Mouse (Mus musculus) G1E (cell line): Measurements from ENCODE around the gene Tspo. TPM values are rescaled to one million over a fixed set of nuclear protein-coding genes. Genes with fewer than 3 reads are reported as not detected.

Source experiments
- ATAC-seq: 2 replicates; pipeline ENCODE4 v1.8.0; 2016; ENCODE audit warnings: mild to moderate bottlenecking; ENCODE audit not compliant: insufficient number of reproducible peaks, poor library complexity, low FRiP score, severe bottlenecking; ENCODE audit errors: extremely low read depth
- DNase-seq: peaks from one replicate; pipeline ENCODE4 v3.0.0; 2012; ENCODE audit warnings: low spot score
- H3K27me3 ChIP-seq: 2 replicates; pipeline ENCODE4 v1.6.1; 2012; ENCODE audit warnings: mild to moderate bottlenecking, low read length, inconsistent platforms; ENCODE audit not compliant: insufficient read depth
- H3K36me3 ChIP-seq: replicated peaks from 2 replicates; pipeline ENCODE3; 2012; ENCODE audit warnings: mild to moderate bottlenecking, inconsistent platforms
- H3K4me1 ChIP-seq: 2 replicates; pipeline ENCODE4 v1.6.1; 2012; ENCODE audit warnings: low read depth, low read length, inconsistent platforms, mixed read lengths; ENCODE audit not compliant: insufficient read depth
- H3K4me3 ChIP-seq: 2 replicates; pipeline ENCODE4 v1.5.1; 2012; ENCODE audit warnings: low read depth, mild to moderate bottlenecking, inconsistent platforms, low read length, moderate library complexity, mixed read lengths
- H3K9me3 ChIP-seq: replicated peaks from 2 replicates; pipeline ENCODE4 v1.6.1; 2012; ENCODE audit warnings: inconsistent platforms
- CTCF ChIP-seq: IDR thresholded peaks from 2 replicates; pipeline ENCODE4 v1.5.1; 2012; ENCODE audit warnings: low read depth, low read length, inconsistent platforms, mixed read lengths
- GATA1 ChIP-seq: IDR thresholded peaks from 2 replicates; pipeline ENCODE4 v1.6.1; 2012; ENCODE audit warnings: borderline replicate concordance, low read length, inconsistent platforms, mixed read lengths
- GATA2 ChIP-seq: IDR thresholded peaks from 2 replicates; pipeline ENCODE4 v1.6.1; 2012; ENCODE audit warnings: low read depth, low read length, inconsistent platforms, borderline replicate concordance
- POLR2AphosphoS5 ChIP-seq: IDR thresholded peaks from 2 replicates; pipeline ENCODE4 v1.6.1; 2012; ENCODE audit warnings: low read depth, low read length, inconsistent platforms; ENCODE audit not compliant: insufficient replicate concordance
- TAL1 ChIP-seq: conservative IDR thresholded peaks from 2 replicates; pipeline ENCODE4 v1.6.1; 2012; ENCODE audit warnings: low read depth, low read length, inconsistent platforms, mixed read lengths
- polyA plus RNA-seq: library from polyadenylated mRNA; stranded (reverse); fragments of >175 nt; gene quantifications from 2 replicates; pipeline ENCODE4 v1.2.3, GENCODE M21; 2012
- total RNA-seq, 2 experiments: library from RNA; stranded (forward) in 1 of 2; stranded (reverse) in 1 of 2; fragments of 200-1000 nt in 1 of 2; fragments of >200 nt in 1 of 2; fragmentation: Nextera tagmentation in 1 of 2; gene quantifications; 2 replicates each; pipeline ENCODE4 v1.2.3; 2014 to 2017

Tspo gene
- total and polyA plus RNA-seq, 3 experiments, result 31.8 to 108 (median 50.5) TPM

GRCm38 (mm10) chr15:83590841-83591240 is 27.4 kb downstream of the Tspo start:
- Histone ChIP-seq H3K4me3 (no peak overlapping the region; the same call in 1 of the 2 replicates), H3K27me3 (peaks cover 4% of the 10 kb centered on the region; the same call in 1 of the 2 replicates), H3K4me1 (peaks cover 54% of the 10 kb centered on the region), H3K36me3 (peaks cover 73% of the 10 kb centered on the region), H3K9me3 (peaks cover 16% of the 10 kb centered on the region)
- TF ChIP-seq TAL1 (no peak), POLR2AphosphoS5 (no peak)
- ATAC-seq, result no peak
- DNase-seq, result no peak

GRCm38 (mm10) chr15:83591758-83592157 is 28.4 kb downstream of the Tspo start:
- H3K27me3 ChIP-seq, result peaks cover 3% of the 10 kb centered on the region; the same call in 1 of the 2 replicates
- H3K4me3 ChIP-seq, result peak overlapping the region; percentile 92; the same call in 1 of the 2 replicates
- peaks cover 64% of the 10 kb centered on the region for H3K36me3 ChIP-seq
- ATAC-seq (no peak), DNase-seq (no peak)
- H3K9me3 ChIP-seq, result peaks cover 7% of the 10 kb centered on the region
- no peak for TF ChIP-seq GATA2
- TF ChIP-seq TAL1, result no peak
- TF ChIP-seq POLR2AphosphoS5, result no peak
- no peak for TF ChIP-seq CTCF
- no peak for TF ChIP-seq GATA1
- peaks cover 63% of the 10 kb centered on the region for H3K4me1 ChIP-seq

DNA sequence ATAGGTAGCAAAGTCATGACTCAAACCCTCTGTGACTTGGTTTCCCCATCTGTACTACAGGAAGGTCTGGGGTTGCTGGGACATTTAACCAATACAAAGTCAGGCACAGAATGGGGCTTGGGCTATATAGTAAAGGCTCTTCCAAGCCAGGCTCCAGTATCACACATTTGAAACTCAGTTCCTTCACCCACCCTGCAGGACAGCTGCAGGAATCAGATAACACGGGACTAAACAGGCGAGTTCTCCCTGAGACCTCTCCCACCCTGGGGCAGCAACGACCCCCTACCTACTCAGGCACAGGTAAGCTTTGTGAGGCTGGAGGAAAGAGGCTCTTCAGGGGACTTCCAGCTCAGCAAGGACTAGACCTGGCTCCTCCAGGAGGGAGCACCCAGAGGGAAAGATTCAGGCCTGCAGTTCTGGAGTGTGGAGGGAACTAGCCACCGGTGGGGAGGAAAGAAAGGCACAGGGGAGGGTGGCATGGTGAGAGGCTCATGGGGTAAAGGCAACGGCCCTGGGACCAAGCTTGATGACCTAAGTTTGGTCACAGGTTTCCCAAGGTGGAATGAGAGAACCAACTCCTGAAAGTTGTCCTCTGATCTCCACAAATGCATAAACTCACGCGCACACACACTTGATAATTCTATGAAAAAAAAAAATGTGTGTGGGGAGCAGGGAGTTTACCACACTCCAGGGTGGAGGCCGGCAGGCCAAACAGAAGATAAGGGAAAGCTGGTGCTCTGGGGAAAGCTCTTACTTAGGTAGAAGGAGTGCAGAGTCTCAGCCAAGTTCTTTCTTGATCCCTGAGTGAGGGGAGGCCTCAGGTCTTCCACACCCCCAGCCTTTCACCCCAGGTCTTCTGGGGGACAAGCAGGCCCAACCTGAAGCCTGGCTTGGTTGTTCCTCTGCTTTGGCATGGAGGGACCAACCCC is 29.1 kb downstream of the Tspo start:
- DNase-seq (peak; percentile 37), ATAC-seq (peak; percentile 15; the same call in 1 of the 2 replicates)
- Histone ChIP-seq H3K9me3 (peaks cover 2% of the 10 kb centered on the region; the same call in 1 of the 2 replicates), H3K4me3 (peak overlapping the region; percentile 92), H3K27me3 (no peaks in the 10 kb centered on the region), H3K36me3 (peaks cover 57% of the 10 kb centered on the region), H3K4me1 (peaks cover 65% of the 10 kb centered on the region)
- TF ChIP-seq TAL1 (peak; percentile 80), GATA2 (no peak)

DNA sequence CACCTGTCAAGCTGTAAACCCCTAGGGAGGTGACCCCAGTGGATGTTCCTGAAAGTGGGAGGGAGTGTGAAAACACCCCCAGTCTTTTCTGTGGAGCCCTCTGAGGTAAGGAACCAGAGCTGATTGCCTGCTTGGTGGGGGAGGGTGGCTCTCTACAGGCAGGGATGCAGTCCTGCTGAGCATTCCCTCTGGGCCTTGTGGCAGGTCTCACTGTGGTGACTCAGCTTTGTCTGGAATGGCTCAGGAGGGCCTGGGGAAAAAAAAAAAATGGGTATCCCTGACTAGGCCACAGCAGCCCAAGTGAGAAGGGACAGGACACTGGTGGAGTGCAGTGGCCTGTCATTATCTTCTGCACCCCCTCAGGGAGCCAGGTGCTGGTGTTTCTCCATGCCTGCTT is 29.8 kb downstream of the Tspo start:
- Histone ChIP-seq H3K9me3 (peaks cover 2% of the 10 kb centered on the region; the same call in 1 of the 2 replicates), H3K4me3 (peak overlapping the region; percentile 92; the same call in 1 of the 2 replicates), H3K27me3 (no peaks in the 10 kb centered on the region), H3K4me1 (peaks cover 65% of the 10 kb centered on the region), H3K36me3 (peaks cover 52% of the 10 kb centered on the region)
- no peak for ATAC-seq
- no peak for DNase-seq
- TF ChIP-seq GATA2 (no peak), CTCF (no peak), TAL1 (no peak), GATA1 (no peak), POLR2AphosphoS5 (no peak)

DNA sequence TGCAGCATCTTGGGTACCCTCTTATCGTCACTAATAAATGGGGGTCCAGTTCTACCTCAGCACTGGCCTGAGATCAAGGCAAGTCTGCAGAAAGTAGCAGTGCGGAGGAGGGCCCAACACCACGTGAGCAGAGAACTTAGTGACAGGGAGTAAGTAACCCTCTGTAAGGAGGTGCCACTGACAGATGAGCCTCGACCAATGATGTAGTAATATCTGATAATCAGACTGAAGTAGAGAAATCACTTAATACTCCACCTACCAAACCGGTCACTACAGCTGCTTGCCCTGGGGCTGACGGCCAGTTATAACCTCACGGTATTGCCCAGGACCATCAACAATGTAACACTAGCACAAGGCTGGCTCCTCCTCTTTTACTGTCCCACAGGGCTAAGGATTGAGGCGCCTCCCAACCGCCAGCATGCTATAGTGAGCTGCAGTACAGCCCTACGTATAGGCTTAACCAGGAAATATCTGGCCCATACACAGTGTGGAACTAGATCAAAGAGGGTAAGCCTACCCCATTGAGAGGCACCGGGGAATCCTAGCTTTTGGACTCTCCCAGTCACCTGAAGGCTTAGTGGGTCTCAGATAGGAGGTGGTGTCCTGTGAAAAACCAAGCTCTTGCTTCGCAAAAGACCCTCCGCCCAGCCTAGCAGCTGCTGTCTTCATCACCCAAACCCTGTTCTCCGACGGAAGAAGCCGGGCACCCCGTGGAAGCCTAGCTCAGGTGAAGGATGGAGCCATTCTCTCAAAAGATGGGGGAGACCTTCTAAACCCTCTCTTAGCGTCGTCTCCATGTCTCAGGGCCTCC is 30.5 kb downstream of the Tspo start:
- no peak for TF ChIP-seq CTCF
- TF ChIP-seq POLR2AphosphoS5, result no peak
- TF ChIP-seq TAL1, result no peak
- no peak for TF ChIP-seq GATA1
- no peak for TF ChIP-seq GATA2
- Histone ChIP-seq H3K4me1 (peaks cover 65% of the 10 kb centered on the region), H3K4me3 (peak overlapping the region; percentile 92), H3K36me3 (peaks cover 44% of the 10 kb centered on the region), H3K27me3 (no peaks in the 10 kb centered on the region), H3K9me3 (no peaks in the 10 kb centered on the region)
- DNase-seq (peak; percentile 51), ATAC-seq (peak; percentile 72)
